19 mouse cellular contexts compared by ENCODE assay signal in the genomic region with DNA sequence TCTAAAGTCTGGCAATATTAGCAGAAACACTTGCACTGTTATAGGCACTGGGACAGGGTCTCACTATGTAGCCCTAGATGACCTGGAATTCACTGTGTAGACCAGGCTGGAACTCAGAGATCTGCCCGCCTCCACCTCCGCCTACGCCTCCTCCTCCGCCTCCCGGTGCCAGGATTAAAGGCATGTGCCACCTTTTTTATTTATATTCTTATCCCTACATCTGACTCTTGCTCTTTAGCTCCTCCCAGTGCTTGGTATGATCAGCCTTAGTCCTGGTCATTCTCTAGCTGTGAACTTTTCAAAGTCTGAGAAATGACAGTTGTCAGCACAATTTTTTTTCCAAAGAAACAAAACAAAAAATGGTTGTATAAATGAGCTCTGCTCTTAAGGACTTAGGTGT. TPM values are rescaled to one million over a fixed set of nuclear protein-coding genes. Genes with fewer than 3 reads are reported as not detected.
DNase-seq lines count a peak whose midpoint lies in the region; ATAC-seq and TF ChIP-seq lines count a peak whose summit lies in the region.
"Had no signal": no experiment of that assay in that cellular context is flagged by ENCODE, and none has a peak within 500 bp of the region (broad histone marks: within the 10 kb centered on the region; RNA-seq: fewer than 3 reads in every experiment).

No protein-coding gene starts in this region.

- peak overlapping the region; percentile 75; the same call in 1 of the 2 replicates for H3K27ac ChIP-seq in layer of hippocampus, adult 2 months
- H3K27ac ChIP-seq in heart, embryonic 11.5 days (ENCODE audit: low read depth, low read length): no peak overlapping the region
- H3K27ac ChIP-seq: intestine, embryonic 15.5 days had no signal

- no peak overlapping the region for H3K4me2 ChIP-seq in heart, embryonic 11.5 days
- H3K4me2 ChIP-seq: intestine, embryonic 15.5 days; midbrain, embryonic 11.5 days had no signal

- no peak for ATAC-seq in heart, embryonic 11.5 days (replicated peaks; ENCODE audit: insufficient number of reproducible peaks, low FRiP score, low TSS enrichment)
- ATAC-seq: forebrain, postnatal 0 days; intestine, embryonic 15.5 days had no signal

- H3K4me3 ChIP-seq in layer of hippocampus, adult 2 months: no peak overlapping the region
- H3K4me3 ChIP-seq in heart, embryonic 11.5 days (ENCODE audit: low read depth, low read length): no peak overlapping the region
- H3K4me3 ChIP-seq: intestine, embryonic 15.5 days; myocyte had no signal

- no peaks in the 10 kb centered on the region for H3K4me1 ChIP-seq in heart, embryonic 11.5 days (ENCODE audit: control insufficient read depth, insufficient read depth, low read length)
- H3K4me1 ChIP-seq: intestine, embryonic 15.5 days had no signal

- TF ChIP-seq CTCF in layer of hippocampus, adult 2 months (conservative IDR thresholded peaks at IDR 0.05): peak; percentile 63

- DNase-seq in adrenal gland, postnatal 14 days: peak; percentile 14
- DNase-seq in adrenal gland, adult 8-10 months: no peak
- DNase-seq in layer of hippocampus, adult 2 months (ENCODE audit: low spot score in 2 of 2): peak; percentile 14 to 44
- no peak for DNase-seq in layer of hippocampus, adult 9-10 months (ENCODE audit: low spot score)
- DNase-seq in cerebellum, postnatal 10 days: peak; percentile 54 to 57
- peak; percentile 14 to 18 for DNase-seq in kidney, postnatal 4 days
- no peak for DNase-seq in heart, adult 11 months
- DNase-seq: forebrain, postnatal 0 days; gastrocnemius, postnatal 14 days; liver; right cerebral cortex, postnatal 25 days had no signal

- no peaks in the 10 kb centered on the region for H3K9me3 ChIP-seq in heart, embryonic 11.5 days (replicated peaks; ENCODE audit: control insufficient read depth, low read length)
- H3K9me3 ChIP-seq: intestine, embryonic 15.5 days had no signal

- WGBS in heart, embryonic 11.5 days (ENCODE audit: insufficient replicate concordance): 74% methylated on average over 5 of the region's 5 CpGs

- H3K36me3 ChIP-seq in heart, embryonic 11.5 days (ENCODE audit: control insufficient read depth, insufficient read depth, low read length): no peaks in the 10 kb centered on the region
- H3K36me3 ChIP-seq: intestine, embryonic 15.5 days had no signal

- H3K27me3 ChIP-seq in heart, embryonic 11.5 days (ENCODE audit: control insufficient read depth, insufficient read depth, low read length): no peaks in the 10 kb centered on the region
- H3K27me3 ChIP-seq: intestine, embryonic 15.5 days; Patski had no signal

- H3K9ac ChIP-seq in heart, embryonic 11.5 days (ENCODE audit: low read depth, low read length): no peak overlapping the region
- H3K9ac ChIP-seq: forebrain, postnatal 0 days; intestine, embryonic 15.5 days had no signal

RNA-seq across cellular contexts. Expression of a gene that starts 42.6 kb away (rescaled TPM):
- not detected in 2 replicates for total RNA-seq in adrenal gland, postnatal 14 days (2021)
- not detected for total RNA-seq in adrenal gland, adult 8-10 months (2022)
- not detected for total RNA-seq in layer of hippocampus, adult 2 months (2021)
- not detected in 2 replicates for polyA plus RNA-seq in heart, embryonic 11.5 days (2014; fragmentation: Nextera tagmentation; extraction: Ambion mirVana)
- total RNA-seq: forebrain, postnatal 0 days; left cerebral cortex, adult 8-10 months had no signal
- polyA plus RNA-seq: heart, embryonic 14.5 days; hindbrain, embryonic 11.5 days; midbrain, embryonic 11.5 days; myocyte had no signal

Comparison
In these comparisons a context has a peak if more than half of its experiments do, and no peak if none do; other contexts are left out.
1. DNase-seq: peak in adrenal gland, postnatal 14 days (single experiment), layer of hippocampus, adult 2 months (2 of 2), cerebellum, postnatal 10 days (2 of 2) and kidney, postnatal 4 days (2 of 2); none in adrenal gland, adult 8-10 months (single experiment), layer of hippocampus, adult 9-10 months (single experiment) and heart, adult 11 months (single experiment).